Mouse (Mus musculus) kidney, postnatal 25 days (tissue): Measurements from ENCODE around the gene Ddx42.
"Not testable (repeated sequence)": the region's sequence is repeated elsewhere in the genome, so short reads cannot be mapped to it uniquely, and the experiment has no call there.

Source experiments
- DNase-seq, 2 experiments: peaks; one replicate each; pipeline ENCODE4 v3.0.0; 2021; ENCODE audit warnings: mixed read lengths in 2 of 2

Gene Ddx42

DNA sequence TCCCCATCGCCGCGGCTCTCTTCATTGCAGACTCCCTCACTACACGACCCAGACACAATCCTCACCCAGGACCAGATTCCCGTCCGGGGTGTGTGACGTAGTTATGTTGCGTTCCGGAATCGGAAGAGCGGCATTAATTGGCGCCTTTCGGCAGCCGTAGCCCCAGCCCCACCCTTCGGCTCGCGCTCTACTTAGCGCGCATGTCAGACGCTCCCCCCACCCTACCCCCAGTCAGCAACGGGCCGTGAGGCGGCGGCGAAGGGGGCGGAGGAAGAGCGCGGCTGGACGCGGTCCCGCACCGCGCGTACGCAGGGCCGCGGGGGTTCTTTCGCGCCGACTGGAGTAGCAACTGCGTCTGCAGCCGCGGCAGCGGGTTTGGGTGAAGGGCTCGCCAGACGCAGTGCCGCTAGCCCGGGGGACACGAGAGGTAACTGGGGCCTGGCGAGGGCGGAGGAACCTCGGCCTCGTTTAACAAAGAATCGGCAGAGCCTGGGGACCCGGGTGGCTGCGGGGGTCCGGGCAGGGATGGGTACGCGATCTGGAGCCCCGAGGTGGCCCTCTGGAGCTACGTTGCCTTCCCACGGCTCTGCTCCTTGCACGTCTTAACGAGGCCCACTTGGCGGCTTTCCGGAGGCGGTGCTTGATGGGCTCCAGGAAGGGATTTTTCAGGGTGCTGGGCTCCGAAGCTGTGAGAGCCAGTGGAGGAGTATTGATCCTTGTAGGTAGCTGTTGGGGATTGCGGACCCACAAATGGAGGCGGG lies at the start of gene Ddx42:
Gene Ddx42, plus strand, starts transcription at position 197 of the 761 bp plus-strand sequence.
- DNase-seq, result peak; percentile 92 to 97

GRCm38 (mm10) chr11:106167435-106167834 lies 49.3 kb upstream of the Ddx42 start:
- DNase-seq, result no peak

DNA sequence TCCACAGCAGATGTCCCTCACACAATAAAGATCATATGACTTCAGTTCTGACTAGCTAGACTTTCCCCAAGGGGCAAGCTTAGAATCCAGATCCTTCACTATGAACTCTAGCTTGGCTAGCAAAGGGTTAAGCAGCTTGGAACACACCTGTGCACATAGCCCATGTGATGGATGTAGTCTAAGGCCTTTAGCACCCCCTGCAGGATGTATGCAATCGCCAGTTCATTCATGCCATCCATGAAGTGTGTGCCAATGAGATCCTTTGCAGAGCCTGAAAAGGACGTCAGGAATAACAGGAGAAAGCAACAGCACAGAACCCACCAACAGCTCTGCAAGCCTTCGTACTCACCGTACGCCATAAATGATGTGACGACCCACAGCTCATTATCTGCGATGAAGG lies 45.9 kb upstream of the Ddx42 start:
- no peak for DNase-seq

DNA sequence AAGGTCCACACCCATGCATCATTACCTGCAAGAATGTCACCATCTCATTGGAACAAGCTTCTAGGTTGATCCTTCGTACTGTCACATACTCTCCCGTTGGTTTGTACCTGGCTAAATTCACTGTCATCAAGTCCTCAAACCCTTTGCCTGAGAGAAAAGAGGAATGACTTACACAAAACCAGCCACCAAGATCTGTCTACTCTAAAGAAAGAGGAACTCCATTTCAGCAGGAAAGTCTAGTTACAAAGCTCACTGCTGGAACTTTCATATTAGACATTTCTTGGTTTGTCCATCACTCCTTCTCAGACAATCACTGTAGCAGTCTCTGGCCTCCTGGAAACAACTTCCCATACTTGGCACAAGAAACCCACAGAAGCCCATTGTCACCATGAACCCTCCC lies 43.5 kb upstream of the Ddx42 start:
- DNase-seq, result no peak

DNA sequence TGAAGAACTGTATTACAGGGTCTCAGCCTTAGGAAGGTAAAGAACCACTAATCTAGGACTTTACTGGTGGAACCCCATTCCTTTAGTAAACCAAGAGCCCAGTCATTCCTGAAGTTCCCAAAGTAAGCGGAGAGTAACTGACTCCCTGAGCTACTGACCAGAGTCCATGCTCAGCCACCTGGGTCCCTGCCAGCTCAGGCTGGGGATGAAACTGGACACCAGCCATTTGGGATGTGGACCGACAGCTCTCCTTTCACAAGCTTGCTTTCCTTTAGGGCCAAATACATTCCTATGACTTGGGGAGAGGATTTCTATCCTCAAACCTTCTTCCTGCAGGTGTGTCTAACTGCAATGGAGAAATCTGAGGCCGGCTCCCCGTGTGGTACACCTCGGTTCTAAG lies 42.4 kb upstream of the Ddx42 start:
- peak; percentile 80 to 85 for DNase-seq

GRCm38 (mm10) chr11:106175081-106175480 lies 41.6 kb upstream of the Ddx42 start:
- no peak for DNase-seq

DNA sequence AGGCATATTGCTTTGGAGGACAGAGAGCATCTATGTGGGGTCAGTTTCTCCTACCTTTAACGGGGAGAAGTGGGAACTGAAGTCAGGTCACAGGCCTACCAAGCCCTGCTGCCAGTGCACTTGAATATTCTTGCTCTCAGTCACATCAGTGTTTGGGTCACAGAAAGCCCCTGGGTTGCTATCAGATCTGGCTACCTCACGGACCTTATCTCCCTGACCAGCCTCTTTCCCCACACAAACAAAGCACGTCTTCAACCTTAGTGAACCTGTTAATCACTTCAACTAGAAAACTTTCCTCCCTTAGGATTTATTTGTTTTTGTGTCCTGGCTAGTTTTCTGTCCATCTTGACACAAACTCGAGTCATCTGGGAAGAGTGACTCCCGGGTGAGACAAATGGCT lies 40.4 kb upstream of the Ddx42 start:
- no peak for DNase-seq

DNA sequence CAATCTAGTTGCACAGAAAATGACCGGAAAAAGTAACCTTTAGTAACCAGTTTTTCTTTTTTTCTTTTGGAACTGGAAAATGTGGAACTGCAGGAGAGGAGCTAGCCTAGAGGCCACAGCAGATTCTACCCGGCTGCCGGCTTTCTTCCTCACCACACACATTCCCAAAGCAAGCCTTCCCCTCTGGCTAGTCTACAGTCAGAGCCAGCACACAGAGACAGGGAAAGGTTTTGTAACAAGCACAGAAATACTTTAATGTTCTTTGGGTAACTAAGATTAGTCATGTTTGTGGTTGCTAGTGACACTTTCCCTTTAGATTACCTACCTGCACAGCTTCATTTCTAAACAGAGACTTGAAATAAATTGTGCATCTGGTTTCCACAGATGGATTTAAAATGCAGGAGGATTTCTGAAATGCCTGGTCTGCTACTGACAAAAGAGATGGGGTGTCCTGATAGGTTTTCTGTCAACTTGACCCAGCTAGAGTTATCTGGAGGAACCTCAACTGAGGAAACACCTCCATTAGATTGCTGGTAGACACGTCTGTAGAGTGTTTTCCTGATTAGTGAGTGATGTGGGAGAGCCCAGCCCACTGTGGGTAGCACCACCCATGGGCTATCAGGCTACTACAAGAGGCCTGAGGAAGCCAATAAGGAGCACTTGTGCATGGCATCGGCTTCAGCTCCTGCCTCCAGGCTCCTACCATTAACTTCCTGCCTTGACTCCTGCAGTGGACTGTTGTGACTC lies 38.5 kb upstream of the Ddx42 start:
- no peak for DNase-seq

DNA sequence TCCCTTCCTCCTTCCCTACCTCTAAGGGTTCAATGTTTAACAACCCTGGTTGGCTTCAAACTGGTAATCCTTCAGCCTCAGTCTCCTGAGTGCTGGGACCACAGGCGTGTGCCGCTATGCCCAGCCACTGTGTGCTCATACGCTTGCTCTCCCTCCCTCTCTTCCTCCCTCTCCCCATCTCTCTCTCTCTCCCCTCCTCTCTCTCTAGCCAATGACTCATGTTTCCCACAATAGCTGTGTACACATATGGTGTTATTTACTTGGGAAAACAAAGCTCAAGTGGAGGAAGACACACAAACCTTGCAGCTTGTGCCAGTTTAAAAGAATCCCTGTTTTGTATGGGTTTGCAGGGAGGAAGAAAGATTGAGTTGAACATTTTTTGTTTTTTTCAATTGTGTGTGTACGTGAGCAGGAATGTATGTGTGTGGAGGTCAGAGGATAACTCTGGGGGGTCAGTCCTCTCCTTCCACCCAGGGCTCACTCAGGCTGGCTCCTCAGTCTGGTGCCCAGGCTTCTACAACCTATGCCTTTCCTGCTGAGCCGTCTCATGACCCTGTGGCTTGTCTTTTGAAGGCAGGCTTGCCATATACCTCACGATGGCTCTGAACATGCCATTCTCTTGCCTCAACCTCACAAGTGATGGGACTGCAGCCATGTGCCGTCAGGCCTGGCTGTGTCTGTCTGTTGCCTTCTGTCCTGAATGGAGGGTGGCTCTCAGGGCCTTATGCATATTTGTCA lies 36.8 kb upstream of the Ddx42 start:
- DNase-seq, result no peak

DNA sequence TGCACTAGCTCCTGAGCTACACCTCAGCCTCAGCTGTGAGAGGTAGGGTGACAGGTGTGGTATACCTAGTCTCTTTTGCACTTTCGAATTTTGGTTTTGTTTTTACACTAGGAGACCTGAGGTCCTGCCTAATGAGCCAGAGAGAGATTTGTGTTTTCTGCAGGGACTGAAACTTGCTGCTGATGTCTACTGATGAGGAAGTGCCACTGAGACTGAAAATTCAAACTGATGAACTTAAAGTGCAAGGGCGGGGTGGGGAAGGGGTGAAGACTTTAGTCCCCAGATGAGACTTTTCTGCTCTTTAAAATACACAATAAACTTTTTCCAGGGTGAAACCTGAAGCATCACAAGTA lies 36.3 kb upstream of the Ddx42 start:
- no peak for DNase-seq

DNA sequence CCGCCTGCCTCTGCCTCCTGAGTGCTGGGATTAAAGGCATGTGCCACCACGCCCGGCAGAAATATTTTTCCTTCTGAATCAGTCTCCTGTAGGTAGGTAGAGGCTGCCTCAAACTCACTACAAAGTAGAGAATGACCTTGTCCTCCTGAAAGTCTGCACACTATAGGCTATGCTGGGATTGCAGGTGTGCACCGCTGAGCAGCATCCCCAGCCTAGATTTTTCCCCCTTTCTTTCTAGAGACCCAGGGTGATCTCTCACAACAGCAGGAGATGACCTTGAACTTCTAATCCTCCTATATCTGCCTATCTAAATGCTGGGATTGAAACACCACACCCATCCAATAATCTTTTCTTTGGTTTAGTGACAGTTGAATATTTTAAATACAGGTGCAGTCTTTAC lies 29.4 kb upstream of the Ddx42 start:
- no peak for DNase-seq

DNA sequence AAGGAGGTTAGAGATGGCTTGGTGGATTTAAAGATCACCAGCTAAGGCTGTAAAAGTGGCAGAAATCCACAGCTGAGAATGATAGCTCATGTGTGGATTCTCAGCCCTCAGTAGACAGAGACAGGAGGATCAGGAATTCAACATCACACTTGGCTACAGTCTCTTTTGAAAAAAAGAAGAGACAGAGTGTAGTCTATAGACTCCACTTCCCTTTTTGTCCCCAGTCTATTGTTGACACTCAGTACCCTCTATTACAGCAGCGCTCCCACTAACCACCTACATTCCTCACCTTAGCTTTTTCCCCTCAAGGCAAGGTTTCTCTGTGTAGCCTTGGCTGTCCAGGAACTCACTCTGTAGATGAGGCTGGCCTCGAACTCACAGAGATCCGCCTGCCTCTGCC lies 25.0 kb upstream of the Ddx42 start:
- no peak for DNase-seq

- DNase-seq, result no peak
These were observed 24.5 kb upstream of the Ddx42 start for GRCm38 (mm10) chr11:106192241-106192640.

DNA sequence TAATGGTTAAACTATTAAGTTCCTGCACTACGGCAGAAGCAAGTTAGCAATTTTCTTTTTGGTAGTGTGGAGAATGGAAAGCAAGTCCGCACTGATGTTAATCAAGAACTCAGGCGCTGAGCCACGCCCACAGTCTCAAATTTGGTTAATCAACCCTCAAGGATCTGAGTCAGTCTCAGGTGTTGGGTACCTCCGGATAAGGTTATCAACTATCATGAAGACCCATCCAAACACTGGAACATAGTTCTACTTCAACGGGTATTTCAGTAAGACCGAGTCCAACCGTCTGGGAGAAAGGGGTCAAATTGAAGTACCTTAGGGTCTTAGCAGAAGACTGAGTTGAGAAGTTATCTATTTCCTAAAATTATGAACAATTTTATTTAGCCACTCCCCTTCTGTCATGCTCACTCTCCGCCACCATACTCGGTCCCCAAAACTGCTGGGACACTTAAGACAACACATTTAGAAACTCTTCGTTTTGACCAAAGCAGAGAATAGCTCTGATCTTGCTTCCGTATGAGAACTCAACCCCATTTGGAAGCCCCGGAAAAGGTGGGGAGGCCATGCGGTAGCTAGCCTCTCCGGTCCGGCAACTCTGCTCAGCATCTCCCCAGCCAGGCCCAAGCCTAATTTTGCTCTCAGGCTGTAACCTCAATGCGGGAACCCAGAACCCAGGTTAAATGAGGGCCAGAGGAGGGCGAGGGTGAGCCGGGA lies 23.9 kb upstream of the Ddx42 start:
- DNase-seq, result peak; percentile 55 to 65

DNA sequence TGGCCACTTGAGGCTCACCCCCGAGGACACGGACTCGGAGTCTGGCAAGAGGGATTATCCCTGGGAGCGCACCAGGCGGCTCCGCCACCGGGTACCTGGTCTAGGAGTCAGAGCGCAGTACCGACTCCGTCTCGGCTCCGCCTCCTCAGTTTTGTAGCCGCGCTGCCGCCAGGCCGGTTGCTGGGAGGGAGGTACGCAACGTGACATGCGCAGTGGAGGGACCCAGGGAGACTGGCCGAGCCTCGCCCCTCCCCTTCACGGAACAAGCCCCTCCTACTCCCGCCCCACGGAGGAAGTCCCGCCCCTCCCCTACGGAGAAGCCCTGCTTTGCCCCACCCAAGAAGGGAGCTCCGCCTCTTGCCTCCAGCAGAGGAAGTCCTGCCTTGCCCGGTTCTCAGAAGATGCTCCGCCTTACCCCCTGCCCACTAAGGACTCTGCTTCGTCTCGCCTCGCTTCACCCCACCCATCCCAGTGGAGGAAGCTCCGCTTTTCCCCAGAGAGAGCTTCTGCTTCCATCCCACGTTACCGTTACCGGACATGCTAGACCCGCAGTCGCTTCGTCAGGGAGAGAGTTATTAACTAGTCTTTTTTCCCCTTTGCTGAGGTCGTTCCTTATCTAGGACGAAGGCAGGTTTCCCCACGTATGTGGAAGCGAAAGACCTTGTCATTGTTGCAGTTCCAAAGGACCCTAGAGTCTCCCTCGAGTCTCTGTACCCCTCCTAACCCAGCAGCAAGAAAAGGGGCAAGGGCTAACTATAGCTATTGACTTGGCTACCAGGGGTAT lies 23.2 kb upstream of the Ddx42 start:
- DNase-seq, result peak; percentile 98 to 99

GRCm38 (mm10) chr11:106194155-106194541 lies 22.6 kb upstream of the Ddx42 start:
- no peak for DNase-seq

GRCm38 (mm10) chr11:106194891-106195290 lies 21.8 kb upstream of the Ddx42 start:
- no peak for DNase-seq

GRCm38 (mm10) chr11:106195341-106195740 lies 21.4 kb upstream of the Ddx42 start:
- DNase-seq, result no peak

GRCm38 (mm10) chr11:106198277-106198676 lies 18.4 kb upstream of the Ddx42 start:
- no peak for DNase-seq

- DNase-seq, result not testable (repeated sequence)
These were observed 16.7 kb upstream of the Ddx42 start for GRCm38 (mm10) chr11:106199997-106200396.

DNA sequence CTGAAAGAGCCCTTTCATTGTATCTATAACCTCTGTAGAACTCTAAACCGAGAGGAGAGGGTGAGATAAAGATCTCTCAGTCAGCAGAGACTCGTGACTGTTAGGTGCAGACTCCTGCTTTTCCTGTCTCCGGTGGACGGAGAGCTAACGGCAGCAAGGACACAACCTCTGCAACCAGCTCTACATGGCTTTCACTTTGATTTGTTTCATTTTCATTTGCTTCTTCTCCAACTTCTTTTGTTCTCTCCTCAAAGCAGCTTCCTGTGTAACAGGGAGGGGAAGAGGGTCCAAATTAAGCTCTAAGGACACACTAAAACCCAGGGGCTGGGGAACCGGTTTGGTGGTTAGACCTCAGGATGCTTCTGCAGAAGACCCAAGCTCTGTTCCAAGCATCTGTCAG lies 16.0 kb upstream of the Ddx42 start:
- no peak for DNase-seq
